Mouse (Mus musculus) embryonic facial prominence, embryonic 14.5 days (tissue): ENCODE data around the gene Dctn1. TPM values are rescaled to one million over a fixed set of nuclear protein-coding genes. Genes with fewer than 3 reads are reported as not detected.

ENCODE experiments used
- ATAC-seq: fragments of 200-750 bp; cut with Nextera tagmentation; 2 replicates; pipeline ENCODE4 v1.8.0; 2017; ENCODE audit warnings: low read depth, moderate number of reproducible peaks, moderate TSS enrichment
- DNase-seq: peaks from one replicate; pipeline ENCODE4 v3.0.0-alpha.2; 2015; ENCODE audit warnings: low spot score
- H3K27ac ChIP-seq: fragments of 300-500 bp; sonication (generic); replicated peaks from 2 replicates; pipeline ENCODE4 v1.5.1; 2014; ENCODE audit warnings: low read depth, mild to moderate bottlenecking, low read length, moderate library complexity
- H3K27me3 ChIP-seq: fragments of 300-500 bp; sonication (generic); replicated peaks from 2 replicates; pipeline ENCODE4 v1.6.1; 2014; ENCODE audit warnings: low read length; ENCODE audit not compliant: control insufficient read depth, insufficient read depth
- H3K36me3 ChIP-seq: fragments of 300-500 bp; sonication (generic); 2 replicates; pipeline ENCODE4 v1.6.1; 2014; ENCODE audit warnings: low read length, mixed read lengths; ENCODE audit not compliant: control insufficient read depth, insufficient read depth
- H3K4me1 ChIP-seq: fragments of 300-500 bp; sonication (generic); 2 replicates; pipeline ENCODE4 v1.6.1; 2014; ENCODE audit warnings: antibody characterized with exemption, low read length; ENCODE audit not compliant: control insufficient read depth, insufficient read depth
- H3K4me2 ChIP-seq: fragments of 300-500 bp; sonication (generic); 2 replicates; pipeline ENCODE4 v1.6.1; 2014; ENCODE audit warnings: low read depth, mild to moderate bottlenecking, low read length, moderate library complexity, mixed read lengths
- H3K4me3 ChIP-seq: fragments of 300-500 bp; sonication (generic); 2 replicates; pipeline ENCODE4 v1.5.1; 2014; ENCODE audit warnings: low read depth, mild to moderate bottlenecking, low read length
- H3K9ac ChIP-seq: fragments of 300-500 bp; sonication (generic); 2 replicates; pipeline ENCODE4 v1.6.1; 2014; ENCODE audit warnings: low read depth, mild to moderate bottlenecking, low read length, moderate library complexity, mixed read lengths
- H3K9me3 ChIP-seq: fragments of 300-500 bp; sonication (generic); 2 replicates; pipeline ENCODE4 v1.6.1; 2016; ENCODE audit warnings: low read length; ENCODE audit not compliant: control insufficient read depth
- WGBS: fragments of 180-500 bp; shearing (Covaris S2); extraction: QIAGEN DNeasy Blood & Tissue Kit; methylation state at CpG from one replicate; pipeline ENCODE4 v1.1.7; 2014; 5-methylcytosine and 5-hydroxymethylcytosine counted together
- polyA plus RNA-seq: library from polyadenylated mRNA; unstranded; fragments of >200 nt; fragmentation: Nextera tagmentation; extraction: Ambion mirVana; gene quantifications from 2 replicates; pipeline ENCODE4 v1.2.1, GENCODE M21; 2014

Dctn1 gene
- polyA plus RNA-seq, 1 experiment from 2014 or later = 84.5 TPM

DNA sequence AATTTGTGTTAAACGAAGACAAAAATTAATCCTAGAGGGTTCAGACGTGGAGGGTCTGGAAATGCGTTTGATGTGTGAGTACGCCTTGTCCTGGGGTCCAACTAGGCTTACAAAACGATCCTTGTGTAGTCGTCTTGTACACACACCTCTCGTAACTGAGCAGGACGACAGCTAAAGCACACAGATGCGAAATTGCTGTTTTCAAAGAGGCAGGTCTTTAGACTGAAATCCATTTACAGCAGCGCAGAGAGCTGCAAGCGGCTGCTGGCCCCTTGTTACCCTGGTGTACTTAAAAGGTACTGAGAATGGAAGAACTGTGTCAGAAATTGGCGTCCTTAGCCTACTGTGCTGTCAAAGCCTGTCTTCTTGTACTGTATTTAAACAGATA, 517 bp downstream of the Dctn1 start:
- H3K4me2 ChIP-seq = peak overlapping the region; percentile 82
- H3K9ac ChIP-seq = peak overlapping the region; percentile 87
- peak overlapping the region; percentile 84; the same call in 1 of the 2 replicates for H3K27ac ChIP-seq
- peak; percentile 10; the same call in 1 of the 2 replicates for ATAC-seq
- peak; percentile 38 for DNase-seq
- no peaks in the 10 kb centered on the region for H3K9me3 ChIP-seq
- peaks cover 14% of the 10 kb centered on the region for H3K27me3 ChIP-seq
- no peaks in the 10 kb centered on the region for H3K36me3 ChIP-seq
- 2% methylated on average over 12 of the region's 12 CpGs for WGBS
- peaks cover 24% of the 10 kb centered on the region for H3K4me1 ChIP-seq
- peak overlapping the region; percentile 86 for H3K4me3 ChIP-seq

DNA sequence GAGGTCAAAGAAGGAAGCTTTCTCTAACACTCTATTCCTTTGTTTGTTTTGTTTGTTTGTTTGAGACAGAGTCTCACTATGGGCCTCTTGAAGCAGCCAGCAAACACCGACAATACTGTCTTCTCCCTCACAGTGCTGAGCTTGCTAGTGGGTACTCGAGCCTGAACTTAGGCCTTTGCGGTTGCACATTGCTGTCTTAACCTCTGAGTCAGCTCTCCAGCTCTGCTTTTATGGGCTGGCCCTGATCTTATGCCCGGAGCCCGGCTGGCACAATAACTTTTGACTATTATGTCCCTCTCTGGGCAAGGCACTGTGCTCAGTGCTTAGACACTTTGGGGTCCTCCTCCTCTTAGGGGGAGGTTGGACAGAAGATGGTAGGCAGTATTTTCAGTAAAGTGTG, 4.2 kb downstream of the Dctn1 start:
- no peaks in the 10 kb centered on the region for H3K36me3 ChIP-seq
- DNase-seq = no peak
- H3K4me1 ChIP-seq = peaks cover 12% of the 10 kb centered on the region; the same call in 1 of the 2 replicates
- H3K9me3 ChIP-seq = no peaks in the 10 kb centered on the region
- WGBS = 82% methylated on average over 5 of the region's 5 CpGs
- H3K27me3 ChIP-seq = no peaks in the 10 kb centered on the region
- H3K9ac ChIP-seq = no peak overlapping the region
- no peak overlapping the region for H3K27ac ChIP-seq
- H3K4me2 ChIP-seq = no peak overlapping the region
- no peak overlapping the region for H3K4me3 ChIP-seq
- ATAC-seq = no peak

- no peak overlapping the region for H3K4me2 ChIP-seq
- H3K27ac ChIP-seq = no peak overlapping the region
- 72% methylated on average over 5 of the region's 5 CpGs for WGBS
- no peaks in the 10 kb centered on the region for H3K9me3 ChIP-seq
- peaks cover 8% of the 10 kb centered on the region; the same call in 1 of the 2 replicates for H3K4me1 ChIP-seq
- DNase-seq (no peak), ATAC-seq (no peak)
- 0 out of 2 replicates have a peak, but pooled peaks cover 3% of the 10 kb centered on the region for H3K36me3 ChIP-seq
- no peaks in the 10 kb centered on the region for H3K27me3 ChIP-seq
- H3K4me3 ChIP-seq = no peak overlapping the region
- H3K9ac ChIP-seq = peak overlapping the region; percentile 37; the same call in 1 of the 2 replicates
Measured at GRCm38 (mm10) chr6:83171063-83171462, 5.3 kb downstream of the Dctn1 start.

DNA sequence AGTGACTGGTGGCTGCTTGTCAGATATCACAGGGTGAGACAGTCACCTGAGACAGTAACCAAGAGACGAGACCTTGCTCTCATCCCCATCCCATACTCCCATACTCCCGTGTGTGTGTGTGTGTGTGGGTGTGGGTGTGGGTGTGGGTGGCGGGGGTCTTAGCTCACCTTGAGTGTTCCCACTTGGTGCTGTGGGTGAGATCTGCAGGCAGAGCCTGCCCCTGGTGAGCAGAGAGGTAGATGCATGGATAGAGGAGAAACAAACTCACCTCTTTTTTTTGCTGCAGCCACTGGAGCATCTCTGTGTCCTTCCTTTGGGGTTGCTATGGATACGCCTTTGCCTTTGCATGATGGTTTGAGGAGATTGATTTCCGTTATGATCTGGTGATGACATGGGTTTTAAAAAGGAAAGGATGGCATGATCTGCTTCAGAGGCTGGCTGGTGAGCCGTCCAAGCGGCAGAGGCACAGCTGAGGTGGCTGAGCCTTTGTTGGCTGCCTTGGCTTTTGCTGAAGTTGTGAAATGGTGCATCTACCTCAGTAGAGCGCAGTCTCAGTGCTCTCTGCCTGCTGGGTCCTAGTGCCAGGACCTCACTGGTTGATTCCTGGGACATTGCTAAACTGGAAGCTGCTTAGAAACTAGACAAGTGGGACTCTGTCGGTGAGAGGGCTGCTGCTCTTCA, 6.7 kb downstream of the Dctn1 start:
- Histone ChIP-seq H3K9ac (0 out of 2 replicates have a peak overlapping the region, but pooled peaks have one; percentile 8), H3K9me3 (no peaks in the 10 kb centered on the region), H3K4me1 (no peaks in the 10 kb centered on the region), H3K27ac (no peak overlapping the region), H3K4me3 (no peak overlapping the region), H3K27me3 (no peaks in the 10 kb centered on the region), H3K36me3 (0 out of 2 replicates have a peak, but pooled peaks cover 5% of the 10 kb centered on the region), H3K4me2 (no peak overlapping the region)
- WGBS = 63% methylated on average over 9 of the region's 9 CpGs
- DNase-seq (no peak), ATAC-seq (no peak)

GRCm38 (mm10) chr6:83175996-83176395, 10.3 kb downstream of the Dctn1 start:
- DNase-seq (no peak), ATAC-seq (no peak)
- no peak overlapping the region for H3K4me2 ChIP-seq
- 0 out of 2 replicates have a peak, but pooled peaks cover 5% of the 10 kb centered on the region for H3K36me3 ChIP-seq
- no peak overlapping the region for H3K27ac ChIP-seq
- no peak overlapping the region for H3K9ac ChIP-seq
- H3K4me3 ChIP-seq = no peak overlapping the region
- peaks cover 7% of the 10 kb centered on the region; the same call in 1 of the 2 replicates for H3K4me1 ChIP-seq
- no peaks in the 10 kb centered on the region for H3K27me3 ChIP-seq
- 83% methylated on average over 8 of the region's 8 CpGs for WGBS
- no peaks in the 10 kb centered on the region for H3K9me3 ChIP-seq

DNA sequence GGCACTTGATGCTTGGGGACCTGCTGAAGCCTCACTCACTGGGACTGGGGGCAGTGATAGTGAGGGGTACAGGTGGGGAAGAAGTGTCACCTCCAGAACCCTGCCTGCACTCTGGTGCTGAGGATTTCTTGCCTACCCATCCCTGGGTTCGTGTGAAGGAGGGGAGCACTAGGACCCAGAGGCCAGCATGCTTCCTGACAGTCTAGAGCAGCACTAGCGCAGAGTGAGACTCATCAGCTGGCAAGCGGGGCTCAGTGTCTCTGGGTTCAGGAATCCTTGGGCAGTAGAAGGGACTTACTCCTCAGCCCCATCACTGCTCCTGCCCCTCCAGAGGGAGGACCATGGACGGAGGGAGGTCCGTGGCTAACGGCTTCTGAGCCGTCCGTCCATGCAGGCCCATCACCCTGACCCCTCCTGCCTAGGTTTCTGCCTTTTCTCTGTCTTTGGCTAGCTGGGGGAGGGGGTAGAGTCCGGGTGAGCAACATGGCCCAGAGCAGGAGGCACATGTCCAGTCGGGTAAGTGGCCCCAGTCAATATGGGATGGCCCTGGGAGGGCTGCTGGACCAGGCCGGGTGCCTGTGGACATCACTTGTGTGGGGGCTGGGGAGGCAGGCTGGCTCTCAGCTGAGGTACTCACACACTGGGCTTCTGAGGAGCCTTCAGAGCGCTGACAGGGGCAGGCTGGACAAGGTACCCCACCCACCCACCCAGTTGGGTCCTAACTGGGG, 13.8 kb downstream of the Dctn1 start:
- ATAC-seq (peak; percentile 81), DNase-seq (peak; percentile 62)
- peak overlapping the region; percentile 60 for H3K9ac ChIP-seq
- H3K9me3 ChIP-seq = no peaks in the 10 kb centered on the region
- H3K36me3 ChIP-seq = peaks cover 29% of the 10 kb centered on the region; the same call in 1 of the 2 replicates
- no peak overlapping the region for H3K27ac ChIP-seq
- H3K27me3 ChIP-seq = no peaks in the 10 kb centered on the region
- peaks cover 7% of the 10 kb centered on the region; the same call in 1 of the 2 replicates for H3K4me1 ChIP-seq
- 14% methylated on average over 9 of the region's 12 CpGs for WGBS
- peak overlapping the region; percentile 29 for H3K4me3 ChIP-seq
- peak overlapping the region; percentile 60 for H3K4me2 ChIP-seq

DNA sequence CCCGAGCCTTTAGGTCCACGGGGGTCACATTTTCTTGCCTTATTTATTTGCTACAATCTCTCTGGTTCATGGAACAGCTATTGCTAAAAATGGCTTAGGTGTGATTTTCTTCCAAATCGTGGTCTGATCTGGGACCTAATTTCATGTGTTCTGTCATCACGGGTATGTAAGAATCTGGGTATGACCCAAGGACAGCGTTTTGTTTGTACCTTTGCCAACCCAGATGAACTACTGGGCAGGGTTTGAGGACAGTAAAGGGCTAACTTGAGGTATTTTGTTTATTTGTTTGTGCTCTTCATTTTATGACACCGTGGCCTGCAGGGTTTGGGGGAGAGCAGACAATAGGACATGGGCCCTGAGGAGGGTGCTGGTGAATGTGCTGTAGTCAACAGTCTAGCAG, 14.9 kb downstream of the Dctn1 start:
- Histone ChIP-seq H3K4me1 (peaks cover 11% of the 10 kb centered on the region), H3K4me2 (no peak overlapping the region), H3K27ac (no peak overlapping the region), H3K9me3 (no peaks in the 10 kb centered on the region), H3K36me3 (peaks cover 34% of the 10 kb centered on the region; the same call in 1 of the 2 replicates), H3K9ac (no peak overlapping the region), H3K4me3 (no peak overlapping the region), H3K27me3 (no peaks in the 10 kb centered on the region)
- ATAC-seq (no peak), DNase-seq (no peak)
- 79% methylated on average over 6 of the region's 6 CpGs for WGBS

DNA sequence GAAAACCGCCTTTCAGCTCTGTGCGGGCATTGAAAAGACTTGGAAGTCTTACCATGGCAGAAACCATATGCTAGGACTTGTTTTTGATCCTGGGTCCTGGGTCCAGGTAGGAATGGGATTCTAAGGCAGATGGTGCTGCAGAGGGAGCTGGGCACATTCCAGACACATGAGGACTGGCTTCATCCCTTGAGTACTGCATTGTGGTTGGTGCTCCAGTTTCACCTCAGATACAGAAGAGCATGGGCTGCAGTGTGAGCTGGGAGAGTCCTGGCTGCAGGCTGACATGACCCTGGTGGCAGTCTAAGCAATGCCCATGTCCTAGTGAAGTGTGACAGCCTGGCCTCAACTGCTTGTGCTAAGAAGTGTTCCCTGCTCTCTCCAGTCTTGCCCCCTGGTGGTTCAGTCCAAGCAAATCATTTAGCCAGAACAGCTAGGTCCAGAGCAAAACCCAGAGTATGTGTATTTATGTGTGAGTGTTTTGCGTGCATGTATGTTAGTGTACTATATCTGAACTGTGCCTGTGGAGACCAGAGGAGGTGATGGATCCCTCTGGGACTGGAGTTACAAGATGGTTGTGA, 19.2 kb downstream of the Dctn1 start:
- ATAC-seq (no peak), DNase-seq (no peak)
- Histone ChIP-seq H3K9me3 (no peaks in the 10 kb centered on the region), H3K4me3 (no peak overlapping the region), H3K9ac (no peak overlapping the region), H3K36me3 (peaks cover 43% of the 10 kb centered on the region), H3K27ac (no peak overlapping the region), H3K4me2 (no peak overlapping the region), H3K27me3 (no peaks in the 10 kb centered on the region), H3K4me1 (peaks cover 19% of the 10 kb centered on the region)
- WGBS = 92% methylated on average over 3 of the region's 3 CpGs
